Mouse (Mus musculus): Measurements from ENCODE around the gene Tomt. TPM values are rescaled to one million over a fixed set of nuclear protein-coding genes. Genes with fewer than 3 reads are reported as not detected.
A peak's percentile ranks its signal among the peaks of the same experiment; 100 is the strongest.

Tomt gene
- polyA plus RNA-seq, 1 experiment from 2014 or later: 0.59 TPM

DNA sequence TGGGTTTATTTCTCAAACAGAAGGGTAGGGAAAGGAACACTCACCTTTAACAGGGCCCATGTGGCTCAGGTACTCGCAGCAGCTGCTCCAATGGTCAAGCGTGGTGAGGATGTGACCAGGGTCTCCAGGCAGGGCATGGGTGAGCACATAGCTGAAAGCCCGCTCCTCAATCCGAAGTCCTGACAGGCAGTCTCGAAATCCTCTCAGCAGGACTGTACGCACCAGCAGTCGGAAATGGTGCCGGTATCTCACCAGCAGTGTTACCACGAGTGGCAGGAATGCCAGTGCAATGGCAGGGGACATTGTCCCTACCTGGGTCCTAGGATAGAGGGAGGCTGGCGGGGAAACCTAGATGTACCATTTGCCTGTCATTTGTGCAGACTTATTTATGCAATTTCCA is 4.2 kb downstream of the Tomt start:
- no peak for ATAC-seq (ENCODE audit: insufficient number of reproducible peaks, insufficient read depth, low FRiP score, low TSS enrichment, low read depth)
- no peak overlapping the region for H3K9ac ChIP-seq
- WGBS: 92% methylated on average over 10 of the region's 10 CpGs

DNA sequence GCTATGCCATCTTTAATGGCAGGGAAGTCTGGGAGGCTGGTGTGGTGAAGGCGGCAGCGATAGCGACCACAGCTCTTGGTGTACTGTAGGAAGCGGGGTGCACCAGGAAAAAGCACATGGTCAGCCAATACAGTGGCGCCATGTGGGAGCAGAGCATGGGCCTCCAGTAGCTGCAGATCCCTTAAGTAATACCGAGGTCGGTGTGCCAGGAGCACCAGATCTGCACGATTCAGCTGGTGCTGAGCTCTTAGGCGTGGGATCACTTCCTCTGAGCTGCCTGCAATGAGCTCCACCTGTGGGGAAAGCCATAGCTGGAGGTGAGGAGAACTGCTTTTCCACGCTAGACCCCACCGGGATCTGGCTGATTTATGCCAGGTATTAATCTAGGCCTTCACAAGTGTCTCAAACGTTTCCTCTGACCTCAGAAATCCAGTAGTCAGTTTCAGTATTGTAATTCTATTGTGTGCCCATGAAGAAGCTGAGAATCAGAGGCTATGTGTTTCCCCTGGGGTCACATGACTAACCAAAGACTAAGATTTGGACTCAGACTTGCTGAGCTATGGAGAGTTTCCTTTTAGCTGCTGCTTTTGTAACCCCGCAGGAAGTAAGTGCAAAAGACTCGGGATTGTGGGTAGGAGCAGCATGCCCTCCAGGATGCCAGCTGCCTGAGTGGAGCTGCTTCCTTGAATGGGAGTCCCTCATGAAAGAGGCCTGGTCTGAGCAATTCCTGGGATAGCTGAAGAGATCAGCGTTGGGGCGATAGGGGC is 5.6 kb downstream of the Tomt start:
- no peak for ATAC-seq (ENCODE audit: insufficient number of reproducible peaks, insufficient read depth, low FRiP score, low TSS enrichment, low read depth)
- Histone ChIP-seq H3K4me1 (peaks cover 16% of the 10 kb centered on the region), H3K4me2 (no peak overlapping the region), H3K4me3 (no peak overlapping the region), H3K9ac (peak overlapping the region; percentile 46), H3K27me3 (no peaks in the 10 kb centered on the region), H3K36me3 (peaks cover 16% of the 10 kb centered on the region; the same call in 1 of the 2 replicates), H3K9me3 (no peaks in the 10 kb centered on the region), H3K27ac (no peak overlapping the region)
- 85% methylated on average over 16 of the region's 16 CpGs for WGBS

More for the DNA sequence above, 4.2 kb downstream of the Tomt start:
- H3K9me3 ChIP-seq: no peaks in the 10 kb centered on the region
- H3K4me1 ChIP-seq: peaks cover 21% of the 10 kb centered on the region
- no peaks in the 10 kb centered on the region for H3K27me3 ChIP-seq
- H3K36me3 ChIP-seq: peaks cover 16% of the 10 kb centered on the region; the same call in 1 of the 2 replicates
- H3K4me2 ChIP-seq: no peak overlapping the region
- H3K27ac ChIP-seq: no peak overlapping the region
- H3K4me3 ChIP-seq: no peak overlapping the region

DNA sequence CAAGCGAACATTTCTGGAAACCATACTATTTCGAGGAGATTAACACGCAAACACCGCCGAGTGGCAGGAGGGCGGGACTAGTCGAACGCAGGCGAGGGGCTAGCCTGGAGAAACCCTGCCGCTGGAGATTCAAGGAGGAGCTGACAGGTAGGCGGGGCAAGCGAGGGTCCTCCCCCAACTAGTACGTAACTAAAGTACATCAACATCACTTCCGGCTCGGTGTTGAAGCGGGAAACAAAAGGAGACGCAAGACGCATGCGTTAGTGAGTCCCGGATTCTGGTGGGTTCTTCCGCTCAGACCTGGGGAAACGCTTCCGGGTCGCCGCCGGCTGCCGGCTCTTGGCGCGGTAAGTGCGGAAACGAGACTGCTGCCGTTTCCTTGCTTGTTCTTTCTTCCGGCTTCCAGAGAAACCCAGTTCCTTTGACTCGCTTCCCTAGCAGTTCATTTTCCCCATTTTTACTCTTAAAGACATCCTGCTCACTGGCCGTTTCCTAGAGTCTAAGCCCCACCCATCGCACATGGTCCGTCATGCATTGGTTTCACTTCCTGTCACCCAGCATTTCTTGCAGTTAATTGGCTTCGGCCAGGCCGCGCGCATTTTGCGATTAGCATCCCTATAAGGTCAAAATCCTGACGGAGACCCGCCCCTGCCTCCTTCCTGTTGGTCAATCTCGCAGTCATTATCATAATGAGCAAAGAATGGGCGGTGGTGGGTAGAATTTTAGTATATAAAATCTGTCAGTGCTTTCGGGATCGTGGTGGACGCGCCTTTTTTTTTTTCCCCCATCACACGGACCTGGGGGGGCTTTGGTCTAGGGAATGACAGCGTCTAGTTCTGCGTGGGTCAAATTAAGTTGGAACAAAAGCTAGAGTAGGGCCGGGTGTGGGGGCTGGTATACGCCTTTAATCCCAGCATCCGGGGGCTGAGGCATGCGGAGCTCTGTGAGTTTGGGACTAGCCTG is 9.8 kb downstream of the Tomt start:
- Histone ChIP-seq H3K9ac (peak overlapping the region; percentile 64), H3K4me3 (peak overlapping the region; percentile 51), H3K4me1 (peaks cover 9% of the 10 kb centered on the region; the same call in 1 of the 2 replicates), H3K9me3 (no peaks in the 10 kb centered on the region), H3K27ac (peak overlapping the region; percentile 90), H3K36me3 (peaks cover 6% of the 10 kb centered on the region; the same call in 1 of the 2 replicates), H3K4me2 (peak overlapping the region; percentile 56), H3K27me3 (no peaks in the 10 kb centered on the region)
- WGBS: under 1% methylated on average over 57 of the region's 57 CpGs
- ATAC-seq (ENCODE audit: insufficient number of reproducible peaks, insufficient read depth, low FRiP score, low TSS enrichment, low read depth): peak; percentile 98

DNA sequence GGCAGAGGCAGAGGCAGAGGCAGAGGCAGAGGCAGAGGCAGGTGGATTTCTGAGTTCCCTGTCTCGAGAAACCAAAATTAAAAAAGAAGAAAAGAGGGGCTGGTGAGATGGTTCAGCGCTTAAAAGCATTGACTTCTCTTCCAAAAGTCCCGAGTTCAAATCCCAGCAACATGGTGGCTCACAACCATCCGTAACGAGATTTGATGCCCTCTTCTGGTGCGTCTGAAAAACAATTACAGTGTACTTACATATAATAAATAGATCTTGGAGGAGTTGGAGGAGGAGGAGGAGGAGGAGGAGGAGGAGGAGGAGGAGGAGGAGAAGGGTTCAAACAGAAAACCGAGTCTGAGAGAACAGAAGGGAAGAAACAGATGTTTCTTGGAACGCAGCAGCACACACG is 10.5 kb downstream of the Tomt start:
- Histone ChIP-seq H3K4me1 (peaks cover 9% of the 10 kb centered on the region; the same call in 1 of the 2 replicates), H3K4me3 (peak overlapping the region; percentile 51), H3K36me3 (peaks cover 6% of the 10 kb centered on the region; the same call in 1 of the 2 replicates), H3K4me2 (peak overlapping the region; percentile 56), H3K27me3 (no peaks in the 10 kb centered on the region), H3K27ac (peak overlapping the region; percentile 68; the same call in 1 of the 2 replicates), H3K9ac (peak overlapping the region; percentile 64), H3K9me3 (no peaks in the 10 kb centered on the region)
- ATAC-seq (ENCODE audit: insufficient number of reproducible peaks, insufficient read depth, low FRiP score, low TSS enrichment, low read depth): no peak
- 41% methylated on average over 9 of the region's 9 CpGs for WGBS

DNA sequence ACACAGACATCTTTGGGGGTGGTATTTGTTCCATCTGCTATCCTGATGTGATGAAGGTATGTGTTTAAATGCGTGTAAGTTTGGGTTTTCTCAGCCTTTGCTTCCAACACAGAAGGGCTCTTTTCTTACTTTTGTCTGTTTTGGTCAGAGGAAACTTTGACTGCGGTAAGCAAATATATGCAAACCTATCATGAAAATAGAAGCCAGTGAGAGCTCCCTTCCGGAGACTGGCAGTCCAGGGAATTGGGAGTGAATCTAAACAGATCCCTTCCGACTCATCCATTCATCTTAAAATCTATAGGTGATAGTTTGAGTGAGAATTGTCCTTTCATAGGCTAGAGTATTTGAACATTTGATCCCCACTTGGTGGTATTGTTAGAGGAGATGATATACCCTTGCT is 17.7 kb downstream of the Tomt start:
- no peaks in the 10 kb centered on the region for H3K36me3 ChIP-seq
- no peaks in the 10 kb centered on the region for H3K9me3 ChIP-seq
- H3K4me2 ChIP-seq: no peak overlapping the region
- no peaks in the 10 kb centered on the region for H3K27me3 ChIP-seq
- no peaks in the 10 kb centered on the region for H3K4me1 ChIP-seq
- H3K27ac ChIP-seq: no peak overlapping the region
- H3K9ac ChIP-seq: no peak overlapping the region
- 75% methylated on average over 4 of the region's 4 CpGs for WGBS
- no peak overlapping the region for H3K4me3 ChIP-seq
- ATAC-seq (ENCODE audit: insufficient number of reproducible peaks, insufficient read depth, low FRiP score, low TSS enrichment, low read depth): no peak

DNA sequence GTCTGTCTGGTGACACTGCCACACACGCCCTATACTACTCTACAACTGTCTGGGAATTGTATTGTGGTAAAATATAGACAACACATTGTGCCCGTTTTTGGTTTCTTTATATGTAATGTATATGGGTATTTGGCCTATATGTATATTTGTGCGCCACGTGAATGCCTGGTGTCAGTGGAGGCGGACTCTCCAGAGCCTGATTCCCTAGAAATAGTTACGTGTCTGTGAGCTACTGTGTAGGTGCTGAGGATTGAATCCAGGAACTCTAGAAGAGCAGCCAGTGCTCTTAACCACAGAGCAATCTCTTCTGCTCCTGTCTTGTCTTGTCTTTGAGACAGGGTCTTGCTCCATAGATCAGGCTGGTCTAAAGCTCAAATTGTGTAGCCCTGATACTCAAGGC is 19.9 kb downstream of the Tomt start:
- no peaks in the 10 kb centered on the region for H3K27me3 ChIP-seq
- no peak overlapping the region for H3K4me3 ChIP-seq
- no peak overlapping the region for H3K27ac ChIP-seq
- ATAC-seq (ENCODE audit: insufficient number of reproducible peaks, insufficient read depth, low FRiP score, low TSS enrichment, low read depth): no peak
- no peak overlapping the region for H3K4me2 ChIP-seq
- H3K9ac ChIP-seq: no peak overlapping the region
- no peaks in the 10 kb centered on the region for H3K9me3 ChIP-seq
- no peaks in the 10 kb centered on the region for H3K4me1 ChIP-seq
- no peaks in the 10 kb centered on the region for H3K36me3 ChIP-seq
- WGBS: 78% methylated on average over 6 of the region's 6 CpGs

DNA sequence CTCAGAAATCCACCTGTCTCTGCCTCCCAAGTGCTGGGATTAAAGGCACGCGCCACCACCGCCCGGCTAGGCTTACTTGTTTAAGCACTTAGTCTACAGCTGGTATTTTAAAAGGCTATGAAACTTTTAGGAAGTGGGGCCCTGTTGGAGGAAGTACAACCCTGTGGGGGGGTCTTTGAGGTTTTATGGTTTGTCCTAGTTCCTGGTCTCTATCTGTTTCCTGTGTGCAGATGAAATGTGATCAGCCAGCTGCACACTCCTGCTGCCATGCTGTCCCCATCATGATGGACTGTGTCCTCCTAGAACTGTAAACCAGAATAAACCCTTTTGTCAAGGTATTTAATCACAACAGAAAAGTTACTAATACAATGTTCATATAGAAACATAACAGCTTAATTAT is 22.0 kb downstream of the Tomt start:
- Histone ChIP-seq H3K36me3 (no peaks in the 10 kb centered on the region), H3K4me1 (no peaks in the 10 kb centered on the region), H3K27me3 (no peaks in the 10 kb centered on the region), H3K9me3 (no peaks in the 10 kb centered on the region), H3K27ac (no peak overlapping the region), H3K4me2 (no peak overlapping the region), H3K4me3 (no peak overlapping the region), H3K9ac (no peak overlapping the region)
- 89% methylated on average over 4 of the region's 4 CpGs for WGBS
- ATAC-seq (ENCODE audit: insufficient number of reproducible peaks, insufficient read depth, low FRiP score, low TSS enrichment, low read depth): no peak

DNA sequence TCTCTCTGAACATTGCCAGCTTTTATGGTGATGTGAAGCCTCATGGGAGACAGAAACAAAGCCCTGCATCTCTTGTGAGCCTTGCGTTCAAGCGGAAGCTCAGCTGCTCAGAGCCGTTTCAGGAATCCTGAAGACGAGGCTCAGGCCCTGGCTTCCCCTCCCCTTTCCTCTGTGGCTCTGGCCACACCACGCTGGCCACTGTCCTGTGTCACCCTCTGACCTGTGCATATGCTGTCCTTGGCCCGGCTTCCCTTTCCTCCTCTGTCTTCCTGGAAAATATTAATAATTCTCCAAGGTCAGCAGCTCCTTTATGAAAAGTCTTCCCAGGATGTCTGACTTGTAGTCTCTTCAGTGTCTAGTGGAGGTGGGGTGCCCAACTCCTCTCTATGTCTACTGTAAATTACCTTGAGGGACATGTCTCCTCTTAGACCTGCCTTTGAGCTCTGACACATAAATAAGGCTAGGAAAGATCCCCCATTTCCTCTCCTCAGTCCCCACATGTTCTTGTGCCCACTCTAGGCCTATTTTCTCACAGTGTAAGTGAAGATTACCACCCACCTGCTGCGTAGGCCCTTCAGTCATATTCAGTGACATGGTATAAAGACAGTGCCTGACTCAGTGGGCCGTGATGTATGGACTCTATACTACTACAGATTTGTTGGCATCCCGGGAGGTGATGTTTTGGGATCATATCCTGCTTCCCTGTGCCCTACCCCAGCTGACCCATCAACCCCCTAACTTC is 23.6 kb downstream of the Tomt start:
- Histone ChIP-seq H3K27ac (no peak overlapping the region), H3K27me3 (no peaks in the 10 kb centered on the region), H3K4me3 (no peak overlapping the region), H3K4me2 (no peak overlapping the region), H3K36me3 (no peaks in the 10 kb centered on the region), H3K9me3 (no peaks in the 10 kb centered on the region), H3K4me1 (no peaks in the 10 kb centered on the region), H3K9ac (no peak overlapping the region)
- 72% methylated on average over 9 of the region's 9 CpGs for WGBS
- ATAC-seq (ENCODE audit: insufficient number of reproducible peaks, insufficient read depth, low FRiP score, low TSS enrichment, low read depth): no peak

DNA sequence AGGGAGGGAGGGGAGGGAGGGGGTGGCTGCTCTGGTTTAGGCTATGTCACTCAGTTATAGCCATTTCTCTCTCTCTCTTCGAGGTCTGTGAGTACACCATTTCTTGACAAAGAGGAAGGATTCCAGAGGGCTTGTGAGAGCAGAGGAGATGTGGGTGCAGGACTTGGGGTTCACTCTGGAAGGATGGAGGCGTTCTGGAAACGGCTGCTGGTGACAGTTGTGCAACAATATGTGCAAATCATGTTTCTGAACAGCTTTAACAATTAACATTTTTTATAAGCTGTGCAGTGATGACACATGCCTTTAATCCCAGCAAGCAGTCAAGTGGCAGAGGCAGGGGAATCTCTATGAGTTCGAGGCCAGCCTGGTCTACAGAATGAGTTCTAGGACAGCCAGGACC is 25.3 kb downstream of the Tomt start:
- Histone ChIP-seq H3K4me3 (no peak overlapping the region), H3K36me3 (no peaks in the 10 kb centered on the region), H3K9ac (no peak overlapping the region), H3K27ac (no peak overlapping the region), H3K27me3 (no peaks in the 10 kb centered on the region), H3K9me3 (no peaks in the 10 kb centered on the region), H3K4me2 (no peak overlapping the region), H3K4me1 (no peaks in the 10 kb centered on the region)
- 70% methylated on average over 4 of the region's 4 CpGs for WGBS
- ATAC-seq (ENCODE audit: insufficient number of reproducible peaks, insufficient read depth, low FRiP score, low TSS enrichment, low read depth): no peak

DNA sequence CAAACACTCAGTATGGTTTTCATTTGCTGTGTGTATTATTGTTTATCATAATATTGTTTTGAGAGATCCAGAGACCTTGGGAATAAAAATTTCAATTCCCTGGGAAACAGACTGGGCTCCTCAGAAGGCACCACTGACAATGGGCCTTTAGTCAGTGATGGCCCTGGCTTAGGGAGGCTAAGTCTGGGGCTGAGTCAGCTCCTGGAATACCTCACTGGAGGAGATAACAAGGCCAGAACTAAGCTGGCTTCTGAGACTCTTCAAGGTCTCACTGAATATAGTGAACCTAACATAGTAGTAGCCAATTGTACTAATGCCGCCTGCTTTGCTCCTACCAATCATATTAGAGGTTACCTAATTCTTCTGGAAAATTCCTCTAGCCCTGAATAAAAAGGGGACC is 30.2 kb downstream of the Tomt start:
- no peaks in the 10 kb centered on the region for H3K27me3 ChIP-seq
- no peak overlapping the region for H3K27ac ChIP-seq
- no peaks in the 10 kb centered on the region for H3K36me3 ChIP-seq
- no peak overlapping the region for H3K4me2 ChIP-seq
- H3K4me3 ChIP-seq: no peak overlapping the region
- H3K9ac ChIP-seq: no peak overlapping the region
- ATAC-seq (ENCODE audit: insufficient number of reproducible peaks, insufficient read depth, low FRiP score, low TSS enrichment, low read depth): no peak
- no peaks in the 10 kb centered on the region for H3K9me3 ChIP-seq
- no peaks in the 10 kb centered on the region for H3K4me1 ChIP-seq
- 96% methylated on average over 1 of the region's 1 CpGs for WGBS

DNA sequence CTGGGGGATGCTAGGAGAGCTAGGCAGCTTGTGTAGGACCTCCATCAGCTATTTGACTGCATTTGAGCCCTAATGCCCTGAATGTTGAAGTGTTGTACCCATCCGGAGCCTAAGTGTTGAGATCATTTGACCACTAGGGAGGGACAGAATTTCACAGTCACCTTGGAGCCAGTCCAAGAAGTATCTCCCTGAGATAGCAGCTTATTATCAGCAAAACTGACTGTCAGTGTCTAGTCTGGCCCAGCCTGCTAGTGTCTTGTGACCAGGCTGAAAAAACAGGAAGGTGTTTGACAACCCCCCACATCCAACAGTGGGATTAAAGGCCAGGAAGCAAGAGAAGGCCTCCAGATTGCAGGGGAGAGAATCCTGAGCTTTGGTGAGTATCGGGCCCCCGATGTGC is 34.9 kb downstream of the Tomt start:
- no peaks in the 10 kb centered on the region for H3K9me3 ChIP-seq
- H3K9ac ChIP-seq: no peak overlapping the region
- no peaks in the 10 kb centered on the region for H3K27me3 ChIP-seq
- H3K4me1 ChIP-seq: no peaks in the 10 kb centered on the region
- no peak for ATAC-seq (ENCODE audit: insufficient number of reproducible peaks, insufficient read depth, low FRiP score, low TSS enrichment, low read depth)
- WGBS: 88% methylated on average over 3 of the region's 3 CpGs
- no peak overlapping the region for H3K4me2 ChIP-seq
- no peaks in the 10 kb centered on the region for H3K36me3 ChIP-seq
- no peak overlapping the region for H3K27ac ChIP-seq
- H3K4me3 ChIP-seq: no peak overlapping the region

All from embryonic facial prominence, embryonic 13.5 days (tissue).